Comparison of ENCODE assay signal across 22 mouse cellular contexts in genomic region chr5:149426525-149426924, GRCm38 (mm10). TPM values are rescaled to one million over a fixed set of nuclear protein-coding genes. Genes with fewer than 3 reads are reported as not detected.
"Had no signal": no experiment of that assay in that cellular context is flagged by ENCODE, and none has a peak within 500 bp of the region (broad histone marks: within the 10 kb centered on the region; RNA-seq: fewer than 3 reads in every experiment).

No protein-coding gene starts in this region.

- H3K4me3 ChIP-seq: midbrain, embryonic 10.5 days; midbrain, embryonic 12.5 days; myocyte; neural tube, embryonic 13.5 days; neural tube, embryonic 15.5 days had no signal

- H3K4me2 ChIP-seq: lung, embryonic 14.5 days; midbrain, embryonic 12.5 days; neural tube, embryonic 13.5 days; neural tube, embryonic 15.5 days had no signal

- H3K9ac ChIP-seq: lung, embryonic 14.5 days; midbrain, embryonic 12.5 days; neural tube, embryonic 13.5 days; neural tube, embryonic 15.5 days had no signal

- DNase-seq: lung, adult 18-20 months; lung, embryonic 14.5 days; lung, postnatal 10 days; lung, postnatal 4 days; midbrain, embryonic 14.5 days; retina, postnatal 1 day; right cerebral cortex, adult 18-20 months; right cerebral cortex, postnatal 25 days; right cerebral cortex, postnatal 4 days; spleen, adult 18-20 months; thymus, adult 2 months; thymus, postnatal 25 days; thymus, postnatal 4 days had no signal

- H3K27ac ChIP-seq: midbrain, embryonic 10.5 days; midbrain, embryonic 12.5 days; neural tube, embryonic 13.5 days; neural tube, embryonic 15.5 days had no signal

- ATAC-seq: midbrain, embryonic 16.5 days had no signal

- H3K36me3 ChIP-seq: midbrain, embryonic 10.5 days; midbrain, embryonic 12.5 days; neural tube, embryonic 13.5 days; neural tube, embryonic 15.5 days had no signal

- H3K9me3 ChIP-seq: midbrain, embryonic 10.5 days; neural tube, embryonic 13.5 days; neural tube, embryonic 15.5 days had no signal

- H3K27me3 ChIP-seq: midbrain, embryonic 12.5 days; neural tube, embryonic 13.5 days; neural tube, embryonic 15.5 days had no signal

RNA-seq across cellular contexts. Expression of gene Tex26, which starts 12.9 kb away (rescaled TPM):
- total RNA-seq: megakaryocyte, adult 5-6 weeks; megakaryocyte-erythroid progenitor cell, adult 5-6 weeks had no signal
- polyA plus RNA-seq: small intestine, adult 2 months had no signal

RNA-seq across cellular contexts. Expression of gene Medag, which starts 15.0 kb away (rescaled TPM):
- total RNA-seq: megakaryocyte, adult 5-6 weeks; megakaryocyte-erythroid progenitor cell, adult 5-6 weeks had no signal
